Mouse (Mus musculus) spleen, adult 2 months (tissue): ENCODE data around the gene Bbc3.

ENCODE experiments used
- CTCF ChIP-seq: fragments of 200-500 bp; IDR thresholded peaks from 2 replicates; pipeline ENCODE4 v1.5.1; 2011; ENCODE audit warnings: mild to moderate bottlenecking, inconsistent platforms; ENCODE audit not compliant: insufficient read depth, insufficient read length, insufficient replicate concordance; ENCODE audit errors: extremely low read depth
- POLR2A ChIP-seq: fragments of 200-500 bp; IDR thresholded peaks from 2 replicates; pipeline ENCODE4 v1.6.1; 2011; ENCODE audit warnings: low read depth, low read length, inconsistent platforms

GRCm38 (mm10) chr7:16308555-16309317 lies 543 bp downstream of the Bbc3 start:
- TF ChIP-seq POLR2A (no peak), CTCF (no peak)
